Mouse (Mus musculus) forebrain, embryonic 14.5 days (tissue): ENCODE results near the gene Adamtsl3. TPM values are rescaled to one million over a fixed set of nuclear protein-coding genes. Genes with fewer than 3 reads are reported as not detected.

ENCODE experiments used
- ATAC-seq: fragments of 200-750 bp; cut with Nextera tagmentation; 2 replicates; pipeline ENCODE4 v1.8.0; 2017; ENCODE audit warnings: mild to moderate bottlenecking, moderate library complexity
- DNase-seq: peaks from one replicate; pipeline ENCODE4 v3.0.0-alpha.2; 2015; ENCODE audit warnings: low spot score
- H3K27ac ChIP-seq: fragments of 300-500 bp; sonication (generic); 2 replicates; pipeline ENCODE4 v1.5.1; 2014; ENCODE audit warnings: low read depth, mild to moderate bottlenecking, control low read depth, low read length, moderate library complexity
- H3K27me3 ChIP-seq: fragments of 300-500 bp; sonication (generic); replicated peaks from 2 replicates; pipeline ENCODE4 v1.6.1; 2014; ENCODE audit warnings: low read length, control low read depth, mixed read lengths; ENCODE audit not compliant: control insufficient read depth, insufficient read depth
- H3K36me3 ChIP-seq: fragments of 300-500 bp; sonication (generic); 2 replicates; pipeline ENCODE4 v1.6.1; 2014; ENCODE audit warnings: low read length, control low read depth; ENCODE audit not compliant: control insufficient read depth, insufficient read depth
- H3K4me1 ChIP-seq: fragments of 300-500 bp; sonication (generic); 2 replicates; pipeline ENCODE4 v1.6.1; 2014; ENCODE audit warnings: antibody characterized with exemption, low read length, control low read depth; ENCODE audit not compliant: control insufficient read depth, insufficient read depth
- H3K4me2 ChIP-seq: fragments of 300-500 bp; sonication (generic); 2 replicates; pipeline ENCODE4 v1.6.1; 2014; ENCODE audit warnings: mild to moderate bottlenecking, control low read depth, low read length
- H3K4me3 ChIP-seq: fragments of 300-500 bp; sonication (generic); 2 replicates; pipeline ENCODE4 v1.5.1; 2014; ENCODE audit warnings: low read depth, low read length, control low read depth
- H3K9ac ChIP-seq: fragments of 300-500 bp; sonication (generic); 2 replicates; pipeline ENCODE4 v1.6.1; 2014; ENCODE audit warnings: mild to moderate bottlenecking, low read length, control low read depth, moderate library complexity
- H3K9me3 ChIP-seq: fragments of 300-500 bp; sonication (generic); replicated peaks from 2 replicates; pipeline ENCODE4 v1.6.1; 2016; ENCODE audit warnings: low read length, control low read depth, mixed read lengths; ENCODE audit not compliant: control insufficient read depth
- WGBS: fragments of 180-500 bp; shearing (Covaris S2); extraction: QIAGEN DNeasy Blood & Tissue Kit; methylation state at CpG from one replicate; pipeline ENCODE4 v1.1.7; 2014; 5-methylcytosine and 5-hydroxymethylcytosine counted together
- polyA plus RNA-seq: library from polyadenylated mRNA; unstranded; fragments of >200 nt; fragmentation: Nextera tagmentation; extraction: Ambion mirVana; gene quantifications from 2 replicates; pipeline ENCODE4 v1.2.1, GENCODE M21; 2014

Adamtsl3 gene
- polyA plus RNA-seq, 1 experiment from 2014 or later, result 0.51 TPM

DNA sequence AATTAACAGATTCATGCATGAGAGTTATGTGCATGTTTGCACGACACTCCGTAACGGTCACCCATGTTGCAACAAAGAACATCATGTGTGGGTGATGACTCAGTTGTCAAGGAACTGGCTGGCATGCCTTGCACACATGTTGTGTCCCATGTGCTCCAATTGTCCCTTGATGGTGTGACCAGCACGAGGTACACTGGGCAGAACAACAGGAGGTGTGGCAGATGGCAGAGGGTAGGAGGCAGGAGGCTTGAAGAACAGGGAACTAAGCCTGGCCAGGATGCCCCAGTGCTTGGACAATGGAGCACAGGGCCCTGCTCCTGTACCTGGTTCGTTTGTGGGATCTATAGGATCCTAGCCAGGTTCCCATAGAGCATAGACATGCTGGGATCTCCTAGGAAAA, 31.0 kb downstream of the Adamtsl3 start:
- Histone ChIP-seq H3K4me2 (no peak overlapping the region), H3K36me3 (no peaks in the 10 kb centered on the region), H3K4me3 (no peak overlapping the region), H3K27ac (no peak overlapping the region), H3K9me3 (no peaks in the 10 kb centered on the region), H3K4me1 (no peaks in the 10 kb centered on the region; the same call in 1 of the 2 replicates), H3K9ac (no peak overlapping the region), H3K27me3 (no peaks in the 10 kb centered on the region)
- ATAC-seq, result no peak
- no peak for DNase-seq
- 83% methylated on average over 5 of the region's 5 CpGs for WGBS

DNA sequence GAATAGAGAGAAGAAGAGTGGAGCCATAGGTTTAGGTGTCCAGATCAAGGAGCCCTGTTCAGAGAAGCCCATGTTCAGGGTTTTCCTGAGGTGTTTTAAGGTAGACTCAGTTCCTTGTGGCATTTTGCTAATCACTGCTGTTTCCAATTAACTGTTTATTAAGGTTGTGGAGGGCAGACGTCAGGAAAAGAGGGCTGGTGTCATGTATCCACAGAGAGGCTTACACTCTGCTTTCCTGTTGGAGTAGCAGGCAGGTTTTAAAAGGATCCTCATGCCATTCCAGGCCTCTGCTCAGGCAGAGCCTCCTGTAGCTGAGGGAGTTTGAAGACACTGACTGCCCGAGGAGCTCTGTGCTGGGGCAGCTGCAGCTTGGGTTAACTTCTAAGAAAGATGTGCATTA, 32.6 kb downstream of the Adamtsl3 start:
- H3K9me3 ChIP-seq, result no peaks in the 10 kb centered on the region
- no peaks in the 10 kb centered on the region for H3K27me3 ChIP-seq
- no peak overlapping the region for H3K4me3 ChIP-seq
- WGBS, result 45% methylated on average over 2 of the region's 2 CpGs
- no peak for ATAC-seq
- DNase-seq, result no peak
- no peak overlapping the region for H3K9ac ChIP-seq
- H3K27ac ChIP-seq, result no peak overlapping the region
- no peaks in the 10 kb centered on the region; the same call in 1 of the 2 replicates for H3K4me1 ChIP-seq
- H3K4me2 ChIP-seq, result no peak overlapping the region
- H3K36me3 ChIP-seq, result no peaks in the 10 kb centered on the region

DNA sequence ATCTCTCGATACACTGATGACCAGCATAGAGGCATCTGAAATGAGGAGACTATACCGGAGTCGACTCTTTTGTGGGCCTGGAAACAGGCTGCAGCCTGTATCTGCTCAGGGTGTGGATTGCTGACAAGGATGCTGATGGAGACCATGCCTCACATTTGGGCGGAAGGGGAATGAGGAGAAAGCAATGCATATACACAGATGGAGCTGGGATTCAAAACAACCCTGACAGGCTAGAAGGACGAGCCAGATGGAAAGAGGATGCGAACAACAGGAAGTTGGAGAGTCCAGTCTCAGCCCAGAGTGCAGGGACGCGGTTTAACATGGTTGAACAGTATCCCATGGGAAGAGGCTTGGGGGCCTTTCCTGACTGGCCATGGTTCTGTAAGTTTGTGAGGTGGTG, 34.6 kb downstream of the Adamtsl3 start:
- Histone ChIP-seq H3K4me3 (no peak overlapping the region), H3K36me3 (no peaks in the 10 kb centered on the region), H3K27me3 (no peaks in the 10 kb centered on the region), H3K4me2 (no peak overlapping the region), H3K27ac (no peak overlapping the region), H3K4me1 (no peaks in the 10 kb centered on the region), H3K9me3 (no peaks in the 10 kb centered on the region), H3K9ac (no peak overlapping the region)
- ATAC-seq (no peak), DNase-seq (no peak)
- 95% methylated on average over 8 of the region's 8 CpGs for WGBS

DNA sequence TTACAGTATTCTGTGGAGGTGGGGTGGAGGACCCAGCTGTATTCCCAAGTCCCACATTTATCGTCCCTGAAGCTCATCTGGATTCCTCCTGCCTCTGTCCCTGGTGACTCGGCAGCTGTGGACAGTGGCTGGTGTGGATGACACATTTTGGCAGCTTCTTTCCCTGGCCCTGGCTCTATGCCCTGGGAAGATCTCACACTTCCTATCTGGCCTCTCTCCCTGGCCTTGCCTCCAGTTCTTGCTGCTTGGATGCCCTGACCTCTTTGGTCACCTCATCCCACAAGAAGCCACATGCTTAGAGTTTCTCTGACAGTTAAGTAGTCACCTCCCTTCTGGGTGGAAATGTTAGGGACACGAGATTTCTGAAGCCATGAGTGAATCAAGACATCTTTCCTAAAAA, 35.9 kb downstream of the Adamtsl3 start:
- Histone ChIP-seq H3K27ac (no peak overlapping the region), H3K4me3 (no peak overlapping the region), H3K4me2 (no peak overlapping the region), H3K9ac (no peak overlapping the region), H3K36me3 (no peaks in the 10 kb centered on the region), H3K27me3 (no peaks in the 10 kb centered on the region), H3K4me1 (no peaks in the 10 kb centered on the region), H3K9me3 (no peaks in the 10 kb centered on the region)
- no peak for DNase-seq
- WGBS, result 79% methylated on average over 3 of the region's 3 CpGs
- no peak for ATAC-seq

DNA sequence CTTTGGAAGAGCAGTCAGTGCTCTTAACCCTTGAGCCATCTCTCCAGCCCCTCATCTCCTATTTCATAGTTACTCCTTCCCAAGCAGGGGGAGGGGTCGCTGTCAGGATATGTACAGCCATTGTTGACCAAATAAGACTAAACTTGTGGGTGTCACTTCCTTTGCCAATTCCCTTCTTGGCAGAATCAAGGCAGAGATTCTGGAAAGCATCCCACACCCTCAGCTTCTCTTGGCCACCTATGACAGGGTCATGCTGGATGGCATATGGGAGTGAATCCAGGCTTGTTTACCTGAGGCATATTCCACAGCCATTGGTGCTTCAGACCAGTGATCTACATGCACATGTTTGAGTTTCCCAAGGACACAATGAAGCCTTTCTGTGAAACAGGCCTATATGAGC, 42.8 kb downstream of the Adamtsl3 start:
- DNase-seq (no peak), ATAC-seq (no peak)
- Histone ChIP-seq H3K4me1 (no peaks in the 10 kb centered on the region), H3K4me2 (no peak overlapping the region), H3K27me3 (no peaks in the 10 kb centered on the region), H3K4me3 (no peak overlapping the region), H3K36me3 (no peaks in the 10 kb centered on the region), H3K9me3 (no peaks in the 10 kb centered on the region), H3K27ac (no peak overlapping the region), H3K9ac (no peak overlapping the region)
- 74% methylated on average over 1 of the region's 1 CpGs for whole genome bisulfite sequencing

DNA sequence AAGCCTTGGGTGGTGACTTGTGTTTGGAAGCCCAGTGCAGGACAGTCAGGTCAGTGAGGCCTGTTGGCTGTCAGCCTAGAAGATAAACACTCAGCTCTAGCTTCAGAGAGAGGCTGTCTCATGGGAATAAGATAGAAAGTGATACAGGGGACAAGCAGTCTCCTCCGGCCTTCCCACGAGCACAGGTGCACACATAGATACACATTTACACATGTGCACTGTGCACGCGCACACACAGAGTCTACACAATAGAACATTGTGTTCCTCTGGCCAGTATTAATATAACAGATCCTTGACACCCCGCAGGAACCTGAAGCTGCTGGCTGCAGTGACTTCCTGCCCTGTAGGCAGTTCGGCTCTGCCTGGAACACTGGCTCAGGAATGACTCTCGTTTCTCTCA, 44.3 kb downstream of the Adamtsl3 start:
- no peak overlapping the region for H3K4me3 ChIP-seq
- H3K4me2 ChIP-seq, result no peak overlapping the region
- DNase-seq (no peak), ATAC-seq (no peak)
- WGBS, result 89% methylated on average over 7 of the region's 7 CpGs
- H3K4me1 ChIP-seq, result no peaks in the 10 kb centered on the region
- no peak overlapping the region for H3K27ac ChIP-seq
- no peak overlapping the region for H3K9ac ChIP-seq
- no peaks in the 10 kb centered on the region for H3K9me3 ChIP-seq
- H3K27me3 ChIP-seq, result no peaks in the 10 kb centered on the region
- no peaks in the 10 kb centered on the region for H3K36me3 ChIP-seq

DNA sequence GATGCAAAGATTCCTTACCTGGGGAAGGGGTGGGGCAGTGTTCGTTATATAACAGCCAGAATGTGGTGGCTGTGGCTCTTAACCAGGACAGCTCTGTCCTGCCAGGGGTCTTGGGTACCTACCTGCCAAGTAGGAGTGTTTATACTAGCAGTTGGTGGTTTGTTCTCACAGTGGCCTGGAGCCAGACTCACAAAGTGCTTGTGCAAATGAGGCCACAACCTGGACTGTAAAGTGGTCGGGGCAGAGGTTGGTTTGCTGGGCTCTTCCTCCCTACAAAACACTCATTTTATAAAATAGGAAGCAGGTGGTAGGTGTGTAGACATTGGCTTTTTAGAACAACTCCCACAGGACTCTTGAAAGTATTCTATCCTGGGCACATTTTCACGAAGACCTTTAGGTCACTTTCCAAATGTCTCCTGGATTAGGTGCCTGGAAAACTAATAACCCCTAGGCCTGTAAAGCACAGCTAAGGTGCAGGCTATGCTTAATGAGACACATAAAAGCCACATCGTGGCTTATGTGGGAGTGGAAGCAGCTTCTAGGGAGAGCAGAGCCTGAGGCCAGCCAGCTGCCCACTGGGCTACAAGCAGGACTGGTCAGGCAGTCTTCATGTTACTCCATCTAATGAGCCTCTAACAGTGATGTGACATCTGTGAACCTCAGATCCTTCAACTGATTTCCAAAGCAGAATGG, 47.5 kb downstream of the Adamtsl3 start:
- Histone ChIP-seq H3K9ac (no peak overlapping the region), H3K27ac (no peak overlapping the region), H3K36me3 (no peaks in the 10 kb centered on the region), H3K4me3 (no peak overlapping the region), H3K4me2 (no peak overlapping the region), H3K27me3 (no peaks in the 10 kb centered on the region), H3K4me1 (no peaks in the 10 kb centered on the region), H3K9me3 (no peaks in the 10 kb centered on the region)
- ATAC-seq (no peak), DNase-seq (no peak)
- WGBS, result 79% methylated on average over 4 of the region's 4 CpGs

DNA sequence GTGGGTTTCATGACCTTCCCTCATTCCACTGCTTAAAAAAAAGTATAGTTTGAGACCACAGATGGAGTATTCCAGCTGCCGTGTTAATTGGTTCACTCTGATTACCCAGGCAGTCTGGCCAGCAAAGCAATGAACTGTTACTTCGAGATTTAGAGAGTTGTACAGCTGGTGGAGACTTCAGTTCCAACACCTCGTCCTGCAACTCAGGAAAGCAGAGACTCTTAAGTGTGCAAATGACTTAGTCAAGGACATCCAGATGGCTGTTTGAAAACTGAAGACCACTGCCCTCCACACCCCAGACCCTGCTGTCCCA, 48.0 kb downstream of the Adamtsl3 start:
- WGBS, result 60% methylated on average over 3 of the region's 3 CpGs
- DNase-seq, result no peak

DNA sequence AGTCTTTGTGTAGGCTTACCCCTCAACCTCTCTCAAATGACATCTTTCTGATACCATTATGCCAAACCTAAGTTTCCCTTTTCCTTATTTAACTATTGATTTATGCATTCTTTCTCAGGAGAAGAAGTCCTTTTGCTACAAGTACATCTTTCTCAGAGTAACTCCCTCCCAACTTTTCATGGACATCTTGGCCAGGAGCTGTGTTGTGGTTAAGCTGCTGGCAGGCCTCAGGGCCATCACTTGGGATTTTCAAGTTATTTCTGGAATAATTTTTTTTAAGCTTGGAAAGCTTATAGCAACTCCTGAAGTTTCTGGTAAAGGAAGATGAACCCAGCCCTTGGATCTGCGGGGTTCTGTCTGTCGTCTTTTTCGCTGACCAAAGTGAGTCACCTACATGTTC, 51.6 kb downstream of the Adamtsl3 start:
- no peak overlapping the region for H3K4me2 ChIP-seq
- H3K4me3 ChIP-seq, result no peak overlapping the region
- H3K36me3 ChIP-seq, result no peaks in the 10 kb centered on the region
- H3K4me1 ChIP-seq, result no peaks in the 10 kb centered on the region
- no peaks in the 10 kb centered on the region for H3K27me3 ChIP-seq
- H3K9ac ChIP-seq, result no peak overlapping the region
- 85% methylated on average over 3 of the region's 3 CpGs for WGBS
- H3K27ac ChIP-seq, result no peak overlapping the region
- no peak for ATAC-seq
- DNase-seq, result no peak
- no peaks in the 10 kb centered on the region for H3K9me3 ChIP-seq

More for the DNA sequence above, 48.0 kb downstream of the Adamtsl3 start:
- Histone ChIP-seq H3K4me3 (no peak overlapping the region), H3K27ac (no peak overlapping the region), H3K27me3 (no peaks in the 10 kb centered on the region), H3K4me2 (no peak overlapping the region), H3K36me3 (no peaks in the 10 kb centered on the region), H3K9ac (no peak overlapping the region), H3K4me1 (no peaks in the 10 kb centered on the region), H3K9me3 (no peaks in the 10 kb centered on the region)
- no peak for ATAC-seq
